Mouse (Mus musculus): ENCODE data around the gene Camta1.
A peak's percentile ranks its signal among the peaks of the same experiment; 100 is the strongest.

Gene Camta1

GRCm38 (mm10) chr4:151180394-151180902 lies 681.2 kb downstream of the Camta1 start:
- peak; percentile 64 to 70 for DNase-seq

GRCm38 (mm10) chr4:151179639-151180038 lies 682.0 kb downstream of the Camta1 start:
- DNase-seq, result no peak

- peak; percentile 58 to 85 for DNase-seq
These were observed 682.7 kb downstream of the Camta1 start for GRCm38 (mm10) chr4:151178970-151179378.

GRCm38 (mm10) chr4:151172526-151172925 lies 689.1 kb downstream of the Camta1 start:
- no peak for DNase-seq

- DNase-seq, result no peak
These were observed 690.6 kb downstream of the Camta1 start for GRCm38 (mm10) chr4:151171117-151171516.

GRCm38 (mm10) chr4:151170658-151171057 lies 691.0 kb downstream of the Camta1 start:
- DNase-seq, result peak; percentile 10 to 63

- no peak for DNase-seq
These were observed 694.7 kb downstream of the Camta1 start for GRCm38 (mm10) chr4:151166969-151167368.

GRCm38 (mm10) chr4:151165539-151165938 lies 696.1 kb downstream of the Camta1 start:
- DNase-seq, result peak; percentile 89 to 94

GRCm38 (mm10) chr4:151164309-151164708 lies 697.4 kb downstream of the Camta1 start:
- no peak for DNase-seq

- DNase-seq, result no peak
These were observed 699.8 kb downstream of the Camta1 start for GRCm38 (mm10) chr4:151161869-151162268.

- no peak for DNase-seq
These were observed 700.7 kb downstream of the Camta1 start for GRCm38 (mm10) chr4:151160932-151161331.

- DNase-seq, result no peak
These were observed 701.2 kb downstream of the Camta1 start for GRCm38 (mm10) chr4:151160476-151160875.

GRCm38 (mm10) chr4:151158250-151158649 lies 703.4 kb downstream of the Camta1 start:
- no peak for DNase-seq

- peak; percentile 75 to 86 for DNase-seq
These were observed 704.8 kb downstream of the Camta1 start for GRCm38 (mm10) chr4:151156904-151157303.

GRCm38 (mm10) chr4:151155587-151155986 lies 706.1 kb downstream of the Camta1 start:
- DNase-seq, result no peak

- DNase-seq, result no peak
These were observed 707.4 kb downstream of the Camta1 start for GRCm38 (mm10) chr4:151154306-151154705.

- DNase-seq, result no peak
These were observed 709.7 kb downstream of the Camta1 start for GRCm38 (mm10) chr4:151152010-151152409.

GRCm38 (mm10) chr4:151150842-151151241 lies 710.8 kb downstream of the Camta1 start:
- DNase-seq, result no peak

- no peak for DNase-seq
These were observed 711.6 kb downstream of the Camta1 start for GRCm38 (mm10) chr4:151150115-151150514.

GRCm38 (mm10) chr4:151147541-151147940 lies 714.1 kb downstream of the Camta1 start:
- no peak for DNase-seq

GRCm38 (mm10) chr4:151144121-151144520 lies 717.6 kb downstream of the Camta1 start:
- DNase-seq, result no peak

GRCm38 (mm10) chr4:151141196-151141880 lies 720.3 kb downstream of the Camta1 start:
- DNase-seq, result peak; percentile 86 to 92

GRCm38 (mm10) chr4:151140368-151140982 lies 721.2 kb downstream of the Camta1 start:
- no peak for DNase-seq
